Mouse (Mus musculus): Measurements from ENCODE around the gene Rps5. TPM values are rescaled to one million over a fixed set of nuclear protein-coding genes. Genes with fewer than 3 reads are reported as not detected.
"Not testable (repeated sequence)": the region's sequence is repeated elsewhere in the genome, so short reads cannot be mapped to it uniquely, and the experiment has no call there.

Gene Rps5
- polyA plus RNA-seq, 1 experiment from 2014 or later = 603 TPM

GRCm38 (mm10) chr7:12903623-12904022 is 18.5 kb upstream of the Rps5 start:
- Histone ChIP-seq H3K4me1 (no peaks in the 10 kb centered on the region), H3K4me2 (replicated peaks) (no peak overlapping the region), H3K4me3 (no peak overlapping the region), H3K9ac (replicated peaks) (no peak overlapping the region), H3K27me3 (no peaks in the 10 kb centered on the region), H3K9me3 (no peaks in the 10 kb centered on the region), H3K27ac (replicated peaks) (no peak overlapping the region), H3K36me3 (peaks cover 53% of the 10 kb centered on the region)
- ATAC-seq (ENCODE audit: low FRiP score, low read depth) = no peak
- 61% methylated on average over 10 of the region's 10 CpGs for WGBS

GRCm38 (mm10) chr7:12905146-12905545 is 16.9 kb upstream of the Rps5 start:
- Histone ChIP-seq H3K4me3 (no peak overlapping the region), H3K4me1 (peaks cover 8% of the 10 kb centered on the region), H3K27me3 (no peaks in the 10 kb centered on the region), H3K9me3 (no peaks in the 10 kb centered on the region), H3K36me3 (peaks cover 54% of the 10 kb centered on the region), H3K27ac (replicated peaks) (no peak overlapping the region), H3K9ac (replicated peaks) (no peak overlapping the region), H3K4me2 (replicated peaks) (no peak overlapping the region)
- WGBS = 92% methylated on average over 1 of the region's 1 CpGs
- no peak for ATAC-seq (ENCODE audit: low FRiP score, low read depth)

GRCm38 (mm10) chr7:12909498-12909962 is 12.6 kb upstream of the Rps5 start:
- no peaks in the 10 kb centered on the region for H3K27me3 ChIP-seq
- WGBS = 41% methylated on average over 7 of the region's 7 CpGs
- peak; percentile 63 for ATAC-seq (ENCODE audit: low FRiP score, low read depth)
- peak overlapping the region; percentile 69 for H3K27ac ChIP-seq (replicated peaks)
- peak overlapping the region; percentile 43 for H3K4me3 ChIP-seq
- H3K4me2 ChIP-seq (replicated peaks) = peak overlapping the region; percentile 52
- H3K4me1 ChIP-seq = peaks cover 8% of the 10 kb centered on the region
- 0 out of 2 replicates have a peak overlapping the region, but pooled peaks have one; percentile 58 for H3K9ac ChIP-seq (replicated peaks)
- H3K9me3 ChIP-seq = no peaks in the 10 kb centered on the region
- H3K36me3 ChIP-seq = peaks cover 41% of the 10 kb centered on the region

GRCm38 (mm10) chr7:12910181-12910668 is 11.9 kb upstream of the Rps5 start:
- Histone ChIP-seq H3K27me3 (no peaks in the 10 kb centered on the region), H3K36me3 (peaks cover 34% of the 10 kb centered on the region), H3K4me3 (peak overlapping the region; percentile 43), H3K27ac (replicated peaks) (peak overlapping the region; percentile 69), H3K4me1 (peaks cover 8% of the 10 kb centered on the region), H3K9me3 (no peaks in the 10 kb centered on the region), H3K4me2 (replicated peaks) (peak overlapping the region; percentile 52), H3K9ac (replicated peaks) (peak overlapping the region; percentile 58)
- peak; percentile 80 for ATAC-seq (ENCODE audit: low FRiP score, low read depth)
- WGBS = 11% methylated on average over 19 of the region's 19 CpGs

DNA sequence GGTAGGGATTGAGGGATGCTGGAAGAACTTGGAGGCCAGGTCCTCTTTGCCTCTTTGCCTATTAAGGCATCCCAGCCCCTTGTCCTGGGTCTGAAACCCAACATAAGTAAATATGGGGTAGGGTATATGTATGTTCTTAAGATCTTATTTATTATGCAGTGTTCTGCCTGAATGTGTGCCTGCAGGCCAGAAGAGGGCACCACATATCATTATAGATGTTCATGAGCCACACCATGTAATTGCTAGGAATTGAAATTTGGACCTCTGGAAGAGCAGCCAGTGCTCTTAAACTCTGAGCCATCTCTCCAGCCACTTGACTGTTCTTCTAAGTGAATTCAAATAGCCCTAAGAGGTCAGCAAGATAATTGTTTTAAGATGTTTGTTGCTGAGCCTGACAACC is 8.5 kb upstream of the Rps5 start:
- Histone ChIP-seq H3K4me3 (no peak overlapping the region), H3K27ac (replicated peaks) (no peak overlapping the region), H3K4me1 (peaks cover 8% of the 10 kb centered on the region), H3K27me3 (no peaks in the 10 kb centered on the region), H3K9me3 (no peaks in the 10 kb centered on the region), H3K9ac (replicated peaks) (no peak overlapping the region), H3K36me3 (0 out of 2 replicates have a peak, but pooled peaks cover 2% of the 10 kb centered on the region), H3K4me2 (replicated peaks) (no peak overlapping the region)
- ATAC-seq (ENCODE audit: low FRiP score, low read depth) = no peak

GRCm38 (mm10) chr7:12920495-12920894 is 1.6 kb upstream of the Rps5 start:
- not testable (repeated sequence) for H3K9me3 ChIP-seq; H3K27ac ChIP-seq (replicated peaks); ATAC-seq (ENCODE audit: low FRiP score, low read depth); H3K4me3 ChIP-seq; H3K4me2 ChIP-seq (replicated peaks); H3K27me3 ChIP-seq; H3K9ac ChIP-seq (replicated peaks)
- WGBS = 92% methylated on average over 7 of the region's 8 CpGs
- Histone ChIP-seq H3K4me1 (peaks cover 18% of the 10 kb centered on the region), H3K36me3 (peaks cover 24% of the 10 kb centered on the region)

DNA sequence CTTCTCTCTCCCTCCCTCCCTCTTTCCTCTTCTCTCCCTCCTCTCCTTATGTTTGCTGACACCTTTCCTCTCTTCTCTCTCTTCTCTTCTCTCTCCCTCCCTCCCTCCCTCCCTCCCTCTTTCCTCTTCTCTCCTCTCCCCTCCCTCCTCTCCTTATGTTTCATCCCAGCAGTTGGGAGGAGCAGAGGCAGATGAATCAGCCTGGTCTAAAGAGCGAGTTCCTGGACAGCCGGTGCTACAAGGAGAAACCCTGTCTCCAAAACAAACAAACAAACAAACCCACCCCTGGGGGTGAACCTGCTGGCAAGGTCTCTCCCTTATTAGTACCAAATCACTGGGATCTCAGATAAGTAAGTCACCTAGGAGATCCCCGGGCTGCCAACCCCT is 779 bp upstream of the Rps5 start:
- WGBS = 0% methylated on average over 3 of the region's 3 CpGs
- peak overlapping the region; percentile 74 for H3K4me3 ChIP-seq

GRCm38 (mm10) chr7:12922729-12923128 is 639 bp downstream of the Rps5 start:
- peak overlapping the region; percentile 80 for H3K9ac ChIP-seq (replicated peaks)
- no peaks in the 10 kb centered on the region for H3K9me3 ChIP-seq
- H3K27me3 ChIP-seq = peaks cover 28% of the 10 kb centered on the region
- peak overlapping the region; percentile 96 for H3K4me2 ChIP-seq (replicated peaks)
- H3K4me3 ChIP-seq = peak overlapping the region; percentile 74
- peaks cover 21% of the 10 kb centered on the region for H3K4me1 ChIP-seq
- peaks cover 42% of the 10 kb centered on the region for H3K36me3 ChIP-seq
- no peak overlapping the region for H3K27ac ChIP-seq (replicated peaks)
- ATAC-seq (ENCODE audit: low FRiP score, low read depth) = no peak
- WGBS = 8% methylated on average over 8 of the region's 8 CpGs

More for the DNA sequence above, 779 bp upstream of the Rps5 start:
- Histone ChIP-seq H3K4me2 (replicated peaks) (peak overlapping the region; percentile 88), H3K27ac (replicated peaks) (peak overlapping the region; percentile 91), H3K27me3 (peaks cover 14% of the 10 kb centered on the region), H3K9me3 (no peaks in the 10 kb centered on the region), H3K4me1 (peaks cover 18% of the 10 kb centered on the region), H3K9ac (replicated peaks) (peak overlapping the region; percentile 76), H3K36me3 (peaks cover 32% of the 10 kb centered on the region)
- ATAC-seq (ENCODE audit: low FRiP score, low read depth) = no peak; the same call in 1 of the 2 replicates

DNA sequence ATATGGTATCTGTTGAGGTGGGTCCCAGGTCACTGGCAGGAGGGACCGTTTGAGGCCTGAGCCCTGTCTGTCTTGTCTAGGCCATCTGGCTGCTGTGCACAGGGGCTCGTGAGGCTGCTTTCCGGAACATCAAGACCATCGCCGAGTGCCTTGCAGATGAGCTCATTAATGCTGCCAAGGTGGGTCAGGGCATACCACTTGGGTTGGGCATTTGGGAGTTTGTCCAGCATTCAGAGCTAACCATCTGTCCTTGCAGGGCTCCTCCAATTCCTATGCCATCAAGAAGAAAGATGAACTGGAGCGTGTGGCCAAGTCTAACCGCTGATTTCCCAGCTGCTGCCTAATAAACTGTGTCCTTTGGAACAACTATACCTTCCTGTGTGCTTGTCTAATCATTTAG is 4.2 kb downstream of the Rps5 start:
- 88% methylated on average over 7 of the region's 7 CpGs for WGBS
- no peak for ATAC-seq (ENCODE audit: low FRiP score, low read depth)
- H3K4me1 ChIP-seq = peaks cover 24% of the 10 kb centered on the region
- H3K36me3 ChIP-seq = peaks cover 42% of the 10 kb centered on the region
- H3K27ac ChIP-seq (replicated peaks) = no peak overlapping the region
- no peaks in the 10 kb centered on the region for H3K9me3 ChIP-seq
- H3K4me2 ChIP-seq (replicated peaks) = no peak overlapping the region
- H3K4me3 ChIP-seq = no peak overlapping the region
- peaks cover 43% of the 10 kb centered on the region for H3K27me3 ChIP-seq
- H3K9ac ChIP-seq (replicated peaks) = no peak overlapping the region

DNA sequence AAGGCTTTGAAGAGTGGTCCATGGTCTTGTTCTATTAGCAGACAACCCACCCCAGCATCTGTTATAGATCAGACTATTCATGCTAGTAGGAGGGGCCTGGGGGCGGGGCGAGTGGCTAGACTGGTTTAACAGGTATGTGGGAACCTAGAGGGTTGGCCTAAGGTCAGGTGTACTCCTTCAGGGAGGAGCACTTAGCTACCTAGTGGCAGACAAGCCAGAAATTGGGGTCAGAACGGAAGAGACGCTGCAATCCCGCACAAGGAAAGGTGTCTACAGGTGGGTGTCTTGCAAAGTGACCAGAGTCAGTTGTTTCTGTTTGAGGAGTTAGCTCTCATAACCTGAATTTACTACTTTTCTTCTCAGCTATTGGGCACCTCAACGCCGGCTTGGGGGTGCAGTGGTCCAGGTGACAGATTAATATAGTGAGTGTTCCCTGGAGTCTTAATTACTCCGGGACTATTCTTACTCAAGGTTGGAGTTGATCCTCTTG is 5.1 kb downstream of the Rps5 start, which contains the start of gene Rnf225:
TSS of gene Rnf225 (plus strand) at position 226 of the 490 bp plus-strand sequence.
- H3K4me2 ChIP-seq (replicated peaks) = peak within 1 kb of the TSS; percentile 39
- peaks cover 24% of the 10 kb centered on the region for H3K4me1 ChIP-seq
- peak within 1 kb of the TSS; percentile 46; the same call in 1 of the 2 replicates for H3K9ac ChIP-seq (replicated peaks)
- WGBS = 28% methylated on average over 8 of the region's 8 CpGs
- peaks cover 43% of the 10 kb centered on the region for H3K27me3 ChIP-seq
- H3K4me3 ChIP-seq = peak within 1 kb of the TSS; percentile 25
- H3K27ac ChIP-seq (replicated peaks) = no peak within 1 kb of the TSS
- ATAC-seq (ENCODE audit: low FRiP score, low read depth) = no peak
- H3K9me3 ChIP-seq = no peaks in the 10 kb centered on the region
- H3K36me3 ChIP-seq = peaks cover 42% of the 10 kb centered on the region

DNA sequence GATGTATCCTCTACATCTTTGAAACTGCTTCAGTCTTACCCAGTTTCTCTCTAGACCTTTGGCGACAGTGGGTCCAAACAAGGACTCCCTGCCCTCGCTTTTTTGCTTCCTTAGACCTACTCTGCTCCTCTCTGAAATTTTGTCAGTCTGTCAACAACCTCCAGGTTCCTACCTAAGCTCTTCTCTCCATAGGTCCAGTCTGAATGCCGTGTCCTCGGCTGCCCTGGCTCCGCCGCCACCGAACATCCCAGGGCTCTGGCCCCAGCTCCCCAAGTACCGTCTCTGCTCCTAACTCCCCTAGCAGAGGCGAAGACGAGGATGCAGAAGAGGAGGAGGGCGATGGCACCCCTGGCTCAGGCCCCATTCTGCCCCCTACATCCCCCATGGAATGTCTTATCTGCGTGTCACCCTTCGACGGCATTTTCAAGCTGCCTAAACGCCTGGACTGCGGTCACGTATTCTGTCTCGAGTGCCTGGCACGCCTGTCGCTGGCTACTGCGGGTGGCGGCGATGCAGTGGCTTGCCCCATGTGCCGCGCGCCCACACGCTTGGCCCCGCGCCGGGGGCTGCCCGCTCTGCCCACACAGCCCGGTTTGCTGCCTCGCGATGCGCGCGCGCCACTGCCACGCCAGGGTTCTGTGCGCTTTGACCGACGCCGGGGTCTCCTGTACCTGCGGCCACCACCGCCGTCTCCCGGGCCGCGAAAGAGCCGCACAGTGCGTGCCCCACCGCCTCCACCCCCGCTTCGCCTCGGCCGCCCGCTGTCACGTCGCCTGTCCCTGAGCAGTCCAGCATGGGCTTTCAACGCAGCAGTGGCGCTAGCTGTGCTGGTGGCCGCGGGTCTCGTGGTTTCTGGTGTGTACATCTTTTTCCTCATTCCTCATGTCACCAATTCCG is 5.9 kb downstream of the Rps5 start:
- peak; percentile 60 for ATAC-seq (ENCODE audit: low FRiP score, low read depth)
- Histone ChIP-seq H3K4me1 (peaks cover 20% of the 10 kb centered on the region), H3K9me3 (no peaks in the 10 kb centered on the region), H3K36me3 (peaks cover 42% of the 10 kb centered on the region), H3K4me2 (replicated peaks) (peak overlapping the region; percentile 39), H3K27ac (replicated peaks) (no peak overlapping the region), H3K27me3 (peaks cover 43% of the 10 kb centered on the region), H3K4me3 (peak overlapping the region; percentile 25), H3K9ac (replicated peaks) (peak overlapping the region; percentile 46; the same call in 1 of the 2 replicates)
- WGBS = 5% methylated on average over 65 of the region's 65 CpGs

DNA sequence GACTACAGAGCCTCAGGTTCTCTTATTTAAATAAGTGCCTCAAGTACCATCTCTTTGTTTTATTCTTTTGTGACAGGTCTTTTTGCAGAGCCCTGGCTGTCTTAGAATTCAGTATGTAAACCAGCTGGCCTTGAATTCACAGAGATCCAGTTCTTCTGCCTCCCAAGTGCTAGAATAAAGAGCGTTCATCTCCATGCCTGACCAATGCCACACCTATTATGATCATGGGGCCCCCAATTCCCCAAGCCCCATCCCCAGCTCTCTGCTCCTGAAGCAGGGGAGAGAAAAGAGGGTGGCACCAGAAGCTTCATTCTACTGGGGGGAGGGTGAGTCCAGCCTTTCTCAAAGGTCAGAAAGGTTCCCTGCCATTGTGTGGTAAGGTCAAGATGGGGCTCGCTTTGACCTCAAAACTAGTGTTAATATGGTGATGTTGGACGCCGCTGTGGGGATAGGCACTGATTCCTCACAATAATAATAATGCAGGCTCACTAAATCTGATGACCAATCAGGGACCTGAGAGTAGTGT is 11.6 kb downstream of the Rps5 start:
- ATAC-seq (ENCODE audit: low FRiP score, low read depth) = no peak
- Histone ChIP-seq H3K9me3 (no peaks in the 10 kb centered on the region), H3K4me2 (replicated peaks) (no peak overlapping the region), H3K4me3 (no peak overlapping the region), H3K27ac (replicated peaks) (no peak overlapping the region), H3K4me1 (no peaks in the 10 kb centered on the region), H3K36me3 (no peaks in the 10 kb centered on the region; the same call in 1 of the 2 replicates), H3K27me3 (peaks cover 6% of the 10 kb centered on the region; the same call in 1 of the 2 replicates), H3K9ac (replicated peaks) (no peak overlapping the region)
- 61% methylated on average over 4 of the region's 4 CpGs for WGBS
